Mouse (Mus musculus) CH12.LX (cell line): ENCODE measurements around the gene Spty2d1. TPM values are rescaled to one million over a fixed set of nuclear protein-coding genes. Genes with fewer than 3 reads are reported as not detected.

Experiments
- DNase-seq: peaks from one replicate; pipeline ENCODE4 v3.0.0-alpha.2; 2013; ENCODE audit errors: extremely low read depth
- H3K27ac ChIP-seq: 2 replicates; pipeline ENCODE4 v1.5.1; 2012; ENCODE audit warnings: low read depth, mild to moderate bottlenecking, control low read depth, moderate library complexity; ENCODE audit not compliant: insufficient read depth
- H3K27me3 ChIP-seq: replicated peaks from 2 replicates; pipeline ENCODE3; 2012; ENCODE audit warnings: inconsistent platforms
- H3K36me3 ChIP-seq, 2 experiments: replicated peaks in 1 of 2; 2 replicates each; pipeline versions ENCODE3 to v1.6.1; 2012; ENCODE audit warnings: inconsistent platforms in 1 of 2, low read length in 1 of 2, mild to moderate bottlenecking in 1 of 2, mixed read lengths in 1 of 2, moderate library complexity in 1 of 2; ENCODE audit not compliant: control insufficient read depth in 1 of 2, insufficient read depth in 1 of 2
- H3K4me1 ChIP-seq, 2 experiments: 2 replicates each; pipeline ENCODE4 v1.6.1; 2012; ENCODE audit warnings: inconsistent platforms in 1 of 2, moderate library complexity in 1 of 2; ENCODE audit not compliant: insufficient read depth in 2 of 2, control insufficient read depth in 1 of 2
- H3K4me2 ChIP-seq: 2 replicates; pipeline ENCODE4 v1.6.1; 2012; ENCODE audit warnings: low read depth, mild to moderate bottlenecking, control low read depth; ENCODE audit not compliant: poor library complexity, insufficient read depth, severe bottlenecking
- H3K4me3 ChIP-seq, 3 experiments: fragments of 150-350 bp in 1 of 3; sonication (generic) in 1 of 3; replicated peaks in 1 of 3; 2 replicates each; pipeline versions ENCODE3 to v1.5.1; 2011 to 2012; ENCODE audit warnings: low read depth in 2 of 3, low read length in 2 of 3, mild to moderate bottlenecking in 2 of 3, moderate library complexity in 2 of 3, control low read depth in 1 of 3, improper control_type of control experiment in 1 of 3, inconsistent platforms in 1 of 3, mixed read lengths in 1 of 3; ENCODE audit not compliant: poor library complexity in 1 of 3
- H3K79me2 ChIP-seq: replicated peaks from 2 replicates; pipeline ENCODE4 v1.6.1; 2012; ENCODE audit warnings: mild to moderate bottlenecking, moderate library complexity; ENCODE audit not compliant: control insufficient read depth, poor library complexity, insufficient read depth, severe bottlenecking; ENCODE audit errors: extremely low read depth
- H3K9ac ChIP-seq: 2 replicates; pipeline ENCODE4 v1.6.1; 2012; ENCODE audit warnings: low read depth, mild to moderate bottlenecking, control low read depth, moderate library complexity; ENCODE audit not compliant: insufficient read depth
- H3K9me3 ChIP-seq: replicated peaks from 2 replicates; pipeline ENCODE3; 2012; ENCODE audit warnings: low read length, inconsistent platforms, mixed read lengths
- BHLHE40 ChIP-seq: IDR thresholded peaks from 2 replicates; pipeline ENCODE4 v1.6.1; 2011; ENCODE audit warnings: mild to moderate bottlenecking, low read depth, low read length, improper control_type of control experiment
- CHD1 ChIP-seq: IDR thresholded peaks from 2 replicates; pipeline ENCODE4 v1.6.1; 2012; ENCODE audit warnings: low read depth, low read length, improper control_type of control experiment, inconsistent platforms
- E2F4 ChIP-seq: IDR thresholded peaks from 2 replicates; pipeline ENCODE4 v1.6.1; 2011; ENCODE audit warnings: low read depth, low read length, improper control_type of control experiment; ENCODE audit not compliant: insufficient replicate concordance
- EP300 ChIP-seq: IDR thresholded peaks from 2 replicates; pipeline ENCODE4 v1.6.1; 2011; ENCODE audit warnings: low read length, improper control_type of control experiment
- ETS1 ChIP-seq: conservative IDR thresholded peaks from 2 replicates; pipeline ENCODE4 v1.6.1; 2012; ENCODE audit warnings: low read depth, mild to moderate bottlenecking, inconsistent platforms, low read length, improper control_type of control experiment, moderate library complexity
- GABPA ChIP-seq: IDR thresholded peaks from 2 replicates; pipeline ENCODE4 v1.6.1; 2012; ENCODE audit warnings: low read depth, low read length, improper control_type of control experiment, inconsistent platforms; ENCODE audit not compliant: insufficient replicate concordance
- HCFC1 ChIP-seq: IDR thresholded peaks from 2 replicates; pipeline ENCODE4 v1.6.1; 2012; ENCODE audit warnings: low read depth, mild to moderate bottlenecking, inconsistent platforms, low read length, improper control_type of control experiment
- JUND ChIP-seq: conservative IDR thresholded peaks from 2 replicates; pipeline ENCODE4 v1.6.1; 2011; ENCODE audit warnings: low read depth, low read length, improper control_type of control experiment
- KAT2A ChIP-seq: IDR thresholded peaks from 2 replicates; pipeline ENCODE4 v1.6.1; 2012; ENCODE audit warnings: low read length, improper control_type of control experiment, inconsistent platforms; ENCODE audit not compliant: insufficient replicate concordance
- MAFK ChIP-seq: IDR thresholded peaks from 2 replicates; pipeline ENCODE4 v1.6.1; 2011; ENCODE audit warnings: low read length, improper control_type of control experiment; ENCODE audit not compliant: insufficient replicate concordance
- MAX ChIP-seq: IDR thresholded peaks from 2 replicates; pipeline ENCODE4 v1.6.1; 2011; ENCODE audit warnings: low read length, improper control_type of control experiment
- MYC ChIP-seq: IDR thresholded peaks from 2 replicates; pipeline ENCODE4 v1.6.1; 2011; ENCODE audit warnings: low read depth, mild to moderate bottlenecking, improper control_type of control experiment, low read length
- PAX5 ChIP-seq: IDR thresholded peaks from 2 replicates; pipeline ENCODE4 v1.6.1; 2012; ENCODE audit warnings: low read length, inconsistent platforms, mixed read lengths
- RAD21 ChIP-seq: IDR thresholded peaks from 2 replicates; pipeline ENCODE4 v1.6.1; 2011; ENCODE audit warnings: low read depth, mild to moderate bottlenecking, low read length, improper control_type of control experiment, moderate library complexity
- RCOR1 ChIP-seq: conservative IDR thresholded peaks from 2 replicates; pipeline ENCODE4 v1.6.1; 2012; ENCODE audit warnings: low read depth, mild to moderate bottlenecking, inconsistent platforms, low read length, improper control_type of control experiment
- USF2 ChIP-seq: conservative IDR thresholded peaks from 2 replicates; pipeline ENCODE4 v1.6.1; 2011; ENCODE audit warnings: low read depth, low read length, improper control_type of control experiment
- ZKSCAN1 ChIP-seq: IDR thresholded peaks from 2 replicates; pipeline ENCODE4 v1.6.1; 2012; ENCODE audit warnings: low read depth, inconsistent platforms, low read length, improper control_type of control experiment, borderline replicate concordance
- ZMIZ1 ChIP-seq: IDR thresholded peaks from 2 replicates; pipeline ENCODE4 v1.6.1; 2012; ENCODE audit warnings: low read depth, mild to moderate bottlenecking, inconsistent platforms, low read length, improper control_type of control experiment
- dilution Hi-C: fragments of 300-500 bp; cut with MboI; formaldehyde crosslinking; loops from 2 replicates; pipeline ENCODE4 v1.14.3; 2020; ENCODE audit warnings: low sequenced_read_pairs; ENCODE audit not compliant: extremely low pct_unique_long_range_greater_than_20kb, extremely low pct_ligation_motif_present
- in situ Hi-C: fragments of 300-500 bp; cut with MboI; formaldehyde crosslinking; loops from 3 replicates; pipeline ENCODE4 v1.14.3; 2019; ENCODE audit warnings: low sequenced_read_pairs, low pct_ligation_motif_present, low pct_unique_long_range_greater_than_20kb, mixed read lengths
- polyA plus RNA-seq: library from polyadenylated mRNA; unstranded; fragments of >175 nt; gene quantifications from 2 replicates; pipeline ENCODE4 v1.2.1, GENCODE M21; 2012; ENCODE audit warnings: low read depth; ENCODE audit not compliant: insufficient read length
- total RNA-seq, 2 experiments: library from RNA; depleted of rRNA; stranded (reverse); fragments of 300-350 nt in 1 of 2; fragments of >200 nt in 1 of 2; gene quantifications; 2 replicates each; pipeline ENCODE4 v1.2.3; 2012 to 2014

Gene Spty2d1
- total and polyA plus RNA-seq, 3 experiments, result 10.5 to 32.6 (median 22.9) TPM

GRCm38 (mm10) chr7:47055744-47056143 is 47.5 kb upstream of the Spty2d1 start:
- no peak for DNase-seq
- H3K4me1 ChIP-seq, result peaks cover 20 to 43% of the 10 kb centered on the region in 2 experiments
- TF ChIP-seq PAX5 (no peak), HCFC1 (no peak), USF2 (no peak), E2F4 (no peak), MYC (no peak), GABPA (no peak), JUND (no peak), ZKSCAN1 (no peak), MAFK (no peak), ZMIZ1 (no peak), ETS1 (no peak), MAX (no peak), BHLHE40 (no peak), RCOR1 (no peak)
- TF ChIP-seq, all 38 proteins: peak for 0
- dilution Hi-C loops, result no loop called here
- H3K9me3 ChIP-seq, result no peaks in the 10 kb centered on the region
- H3K36me3 ChIP-seq, result peaks cover 0 to 8% of the 10 kb centered on the region in 2 experiments
- no peak overlapping the region for H3K27ac ChIP-seq
- H3K4me2 ChIP-seq, result no peak overlapping the region
- in situ Hi-C loops, result no loop called here
- H3K9ac ChIP-seq, result no peak overlapping the region
- H3K79me2 ChIP-seq, result no peaks in the 10 kb centered on the region
- no peaks in the 10 kb centered on the region for H3K27me3 ChIP-seq
- no peak overlapping the region for H3K4me3 ChIP-seq

- no peak overlapping the region for H3K27ac ChIP-seq
Measured at GRCm38 (mm10) chr7:47054666-47055065, 46.5 kb upstream of the Spty2d1 start.

More at GRCm38 (mm10) chr7:47054666-47055065, 46.5 kb upstream of the Spty2d1 start:
- dilution Hi-C loops, result no loop called here
- H3K9me3 ChIP-seq, result no peaks in the 10 kb centered on the region
- DNase-seq, result no peak
- no peak overlapping the region for H3K9ac ChIP-seq
- no peak overlapping the region for H3K4me3 ChIP-seq
- H3K79me2 ChIP-seq, result no peaks in the 10 kb centered on the region
- no peak overlapping the region for H3K4me2 ChIP-seq
- peaks cover 3% of the 10 kb centered on the region for H3K27me3 ChIP-seq
- in situ Hi-C loops, result no loop called here
- peaks cover 0 to 8% of the 10 kb centered on the region in 2 experiments for H3K36me3 ChIP-seq
- H3K4me1 ChIP-seq, result peaks cover 22 to 44% of the 10 kb centered on the region in 2 experiments
- TF ChIP-seq KAT2A (no peak), EP300 (no peak), E2F4 (no peak), RAD21 (no peak), CHD1 (no peak), ZKSCAN1 (no peak)
